Mouse (Mus musculus) testis, postnatal 10 days (tissue): ENCODE data around the gene Gm21637.
"Not testable (repeated sequence)": the region's sequence is repeated elsewhere in the genome, so short reads cannot be mapped to it uniquely, and the experiment has no call there.

Experiments used
- DNase-seq: peaks from one replicate; pipeline ENCODE4 v3.0.0; 2021; ENCODE audit warnings: low spot score

The Gm21637 gene

GRCm38 (mm10) chrX:31961744-31962143, at the start of gene Gm21637:
TSS of gene Gm21637 (plus strand) at chrX:31962044.
- DNase-seq = not testable (repeated sequence)
